Mouse (Mus musculus): Measurements from ENCODE around the gene Mum1.

- TF ChIP-seq CTCF (IDR thresholded peaks at IDR 0.05; ENCODE audit: low read depth) (no peak), EP300 (optimal IDR thresholded peaks at IDR 0.05) (no peak)
Observed at GRCm38 (mm10) chr10:80264341-80265148, 38.3 kb downstream of the Mum1 start.
